Mouse (Mus musculus) hematopoietic multipotent progenitor cell, adult 10-12 weeks (in vitro differentiated cells): ENCODE results near the gene Tmprss11f. TPM values are rescaled to one million over a fixed set of nuclear protein-coding genes. Genes with fewer than 3 reads are reported as not detected.

Experiments
- polyA plus RNA-seq: library from polyadenylated mRNA; stranded (reverse); fragments of >175 nt; gene quantifications from 2 replicates; pipeline ENCODE4 v1.2.3, GENCODE M21; 2012; ENCODE audit warnings: low replicate concordance

The Tmprss11f gene
- polyA plus RNA-seq, result not detected in 2 replicates

GRCm38 (mm10) chr5:86632324-86632723, at the start of gene Tmprss11f:
Gene Tmprss11f, minus strand, starts transcription at chr5:86632424.

GRCm38 (mm10) chr5:86676262-86676661, 44.0 kb upstream of the Tmprss11f start, which contains the start of gene Tmprss11b:
Gene Tmprss11b, minus strand, starts transcription at chr5:86676362.

GRCm38 (mm10) chr5:86518500-86518899, 113.7 kb downstream of the Tmprss11f start, which contains the start of gene Tmprss11g:
Gene Tmprss11g, minus strand, starts transcription at chr5:86518600.

Other genes with a start within 250 kb of the Tmprss11f start
- not detected in 2 replicates for gene Tmprss11a, start 163.4 kb downstream of the Tmprss11f start, polyA plus RNA-seq
- gene Tmprss11g, start 113.8 kb downstream of the Tmprss11f start, polyA plus RNA-seq, result not detected in 2 replicates
- not detected in 2 replicates for gene Tmprss11b, start 43.9 kb upstream of the Tmprss11f start, polyA plus RNA-seq
- gene Tmprss11e, start 113.4 kb upstream of the Tmprss11f start, polyA plus RNA-seq, result not detected in 2 replicates
- 29.4 and 34.8 TPM in 2 replicates for gene Ythdc1, start 171.8 kb upstream of the Tmprss11f start, polyA plus RNA-seq